In genomic region chr8:46142498-46143081, GRCm38 (mm10) we compare ENCODE assay signal across 12 mouse cellular contexts.
"Had no signal": no experiment of that assay in that cellular context is flagged by ENCODE, and none has a peak within 500 bp of the region (broad histone marks: within the 10 kb centered on the region; RNA-seq: fewer than 3 reads in every experiment).

No protein-coding gene starts in this region.

- H3K4me1 ChIP-seq: limb, embryonic 15.5 days had no signal

- H3K9me3 ChIP-seq: limb, embryonic 15.5 days; liver, embryonic 12.5 days; lung, embryonic 15.5 days; midbrain, embryonic 13.5 days; neural tube, embryonic 15.5 days had no signal

- H3K4me3 ChIP-seq: limb, embryonic 15.5 days; liver, embryonic 12.5 days; lung, embryonic 15.5 days; midbrain, embryonic 13.5 days; myocyte; neural tube, embryonic 15.5 days had no signal

- DNase-seq: kidney, adult 8-10 months; kidney, postnatal 25 days; lung, postnatal 14 days; spleen, adult 18-20 months; thymus, postnatal 36 days had no signal

- H3K27ac ChIP-seq: limb, embryonic 15.5 days; liver, embryonic 12.5 days; lung, embryonic 15.5 days; macrophage; midbrain, embryonic 13.5 days; neural tube, embryonic 15.5 days had no signal

- H3K36me3 ChIP-seq: limb, embryonic 15.5 days; liver, embryonic 12.5 days; lung, embryonic 15.5 days; midbrain, embryonic 13.5 days; neural tube, embryonic 15.5 days had no signal

- ATAC-seq: liver, embryonic 12.5 days; midbrain, embryonic 13.5 days had no signal

- H3K27me3 ChIP-seq: limb, embryonic 15.5 days; liver, embryonic 12.5 days; lung, embryonic 15.5 days; midbrain, embryonic 13.5 days; neural tube, embryonic 15.5 days had no signal

- H3K9ac ChIP-seq: limb, embryonic 15.5 days; liver, embryonic 12.5 days; lung, embryonic 15.5 days; midbrain, embryonic 13.5 days; neural tube, embryonic 15.5 days had no signal

- H3K4me2 ChIP-seq: limb, embryonic 15.5 days; liver, embryonic 12.5 days; lung, embryonic 15.5 days; midbrain, embryonic 13.5 days; neural tube, embryonic 15.5 days had no signal
